Mouse (Mus musculus): ENCODE measurements around the gene Ttc13.

GRCm38 (mm10) chr8:124688899-124689298 lies 32.9 kb downstream of the Ttc13 start:
- no peak for TF ChIP-seq CTCF (IDR thresholded peaks at IDR 0.05; ENCODE audit: low read depth, low read length)
- TF ChIP-seq POLR2A (IDR thresholded peaks at IDR 0.05; ENCODE audit: extremely low read depth, insufficient read depth, low read length): no peak

All from liver, adult 2 months (tissue).